Mouse (Mus musculus) small intestine, adult 2 months (tissue): ENCODE measurements around the gene Zbbx.

ENCODE experiments used
- CTCF ChIP-seq: fragments of 200-500 bp; IDR thresholded peaks from 2 replicates; pipeline ENCODE4 v1.5.1; 2012; ENCODE audit warnings: low read depth, mild to moderate bottlenecking, control low read depth, inconsistent platforms, low read length, moderate library complexity, mixed read lengths; ENCODE audit not compliant: insufficient replicate concordance, insufficient read length; ENCODE audit errors: extremely low read depth
- POLR2A ChIP-seq: fragments of 200-500 bp; IDR thresholded peaks from 2 replicates; pipeline ENCODE4 v1.6.1; 2012; ENCODE audit warnings: low read depth, mild to moderate bottlenecking, control low read depth, inconsistent platforms, low read length, moderate library complexity

DNA sequence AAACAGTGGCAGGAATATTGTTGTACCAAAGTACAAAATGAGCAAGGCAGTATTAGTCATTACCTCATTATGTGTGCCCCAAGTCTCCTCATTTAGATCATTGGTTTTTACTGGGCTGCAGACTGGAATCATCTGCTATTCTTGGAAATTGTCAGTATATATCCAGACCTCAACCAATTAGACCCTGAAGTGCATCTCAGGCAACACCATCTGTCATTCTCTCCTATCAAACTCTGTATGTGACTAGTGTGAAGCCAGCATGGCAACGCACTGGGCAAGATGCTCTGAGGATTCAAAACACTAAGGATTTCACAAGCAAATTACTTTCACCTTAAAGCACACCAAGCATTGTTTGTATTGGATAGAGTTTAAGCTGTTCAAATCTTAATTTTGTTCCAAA, 85.9 kb downstream of the Zbbx start:
- no peak for TF ChIP-seq CTCF
- TF ChIP-seq POLR2A, result no peak
